Mouse (Mus musculus): ENCODE data around the gene Gbp5.

The Gbp5 gene

GRCm38 (mm10) chr3:142493536-142494061, at the start of gene Gbp5:
Gene Gbp5 (plus strand): TSS chr3:142493978.
- DNase-seq (ENCODE audit: low spot score in 2 of 2): peak; percentile 33 to 63

- DNase-seq (ENCODE audit: low spot score in 2 of 2): no peak
Measured at GRCm38 (mm10) chr3:142454198-142454597, 39.6 kb upstream of the Gbp5 start.

- no peak for DNase-seq (ENCODE audit: low spot score in 2 of 2)
Measured at GRCm38 (mm10) chr3:142459241-142459640, 34.5 kb upstream of the Gbp5 start.

- DNase-seq (ENCODE audit: low spot score in 2 of 2): no peak
Measured at GRCm38 (mm10) chr3:142462764-142463751, 30.7 kb upstream of the Gbp5 start.

- DNase-seq (ENCODE audit: low spot score in 2 of 2): peak in 1 of 2 experiments; percentile 49
Measured at GRCm38 (mm10) chr3:142474349-142474983, 19.3 kb upstream of the Gbp5 start.

- peak; percentile 17 to 56 for DNase-seq (ENCODE audit: low spot score in 2 of 2)
Measured at GRCm38 (mm10) chr3:142475913-142476312, 17.9 kb upstream of the Gbp5 start.

GRCm38 (mm10) chr3:142477866-142478265, 15.9 kb upstream of the Gbp5 start:
- no peak for DNase-seq (ENCODE audit: low spot score in 2 of 2)

GRCm38 (mm10) chr3:142478360-142478759, 15.4 kb upstream of the Gbp5 start:
- DNase-seq (ENCODE audit: low spot score in 2 of 2): no peak

GRCm38 (mm10) chr3:142490465-142490864, 3.3 kb upstream of the Gbp5 start:
- DNase-seq (ENCODE audit: low spot score in 2 of 2): peak; percentile 50 to 80

- DNase-seq (ENCODE audit: low spot score in 2 of 2): no peak
Measured at GRCm38 (mm10) chr3:142495146-142495655, 1.4 kb downstream of the Gbp5 start.

- no peak for DNase-seq (ENCODE audit: low spot score in 2 of 2)
Measured at GRCm38 (mm10) chr3:142496113-142497101, 2.6 kb downstream of the Gbp5 start.

- DNase-seq (ENCODE audit: low spot score in 2 of 2): peak in 1 of 2 experiments; percentile 20
Measured at GRCm38 (mm10) chr3:142497123-142497841, 3.5 kb downstream of the Gbp5 start.

GRCm38 (mm10) chr3:142498941-142499340, 5.2 kb downstream of the Gbp5 start:
- DNase-seq (ENCODE audit: low spot score in 2 of 2): no peak

GRCm38 (mm10) chr3:142528116-142528515, 34.3 kb downstream of the Gbp5 start:
- DNase-seq (ENCODE audit: low spot score in 2 of 2): no peak

GRCm38 (mm10) chr3:142529597-142529996, 35.8 kb downstream of the Gbp5 start:
- no peak for DNase-seq (ENCODE audit: low spot score in 2 of 2)

- DNase-seq (ENCODE audit: low spot score in 2 of 2): peak; percentile 23 to 30
Measured at GRCm38 (mm10) chr3:142530087-142530953, 36.5 kb downstream of the Gbp5 start, which contains the start of gene Gbp7. Gene Gbp7 (plus strand): TSS chr3:142530342.

GRCm38 (mm10) chr3:142531595-142531994, 37.8 kb downstream of the Gbp5 start:
- DNase-seq (ENCODE audit: low spot score in 2 of 2): no peak

- DNase-seq (ENCODE audit: low spot score in 2 of 2): no peak
Measured at GRCm38 (mm10) chr3:142533185-142533584, 39.4 kb downstream of the Gbp5 start.

GRCm38 (mm10) chr3:142535667-142536066, 41.9 kb downstream of the Gbp5 start:
- DNase-seq (ENCODE audit: low spot score in 2 of 2): no peak
